Mouse (Mus musculus): ENCODE measurements around the gene Stat6.

DNA sequence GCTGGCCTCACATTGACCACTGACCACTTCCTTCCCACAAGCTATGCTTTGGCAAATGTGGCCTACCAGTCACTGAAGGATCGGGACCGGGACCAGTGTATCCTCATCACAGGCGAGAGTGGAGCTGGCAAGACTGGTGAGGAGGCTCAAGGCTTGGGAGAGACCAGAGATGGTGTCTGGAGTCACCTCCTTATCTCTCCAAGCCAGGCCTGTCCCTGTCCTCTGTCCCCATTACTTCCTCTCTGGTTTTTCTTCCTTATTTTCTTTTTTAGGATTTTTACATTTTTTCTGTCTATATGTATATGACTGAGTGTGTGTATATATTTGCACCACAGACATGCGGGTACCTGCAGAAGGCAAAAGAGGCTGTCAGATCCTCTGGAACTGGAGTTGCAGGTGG is 63.0 kb downstream of the Stat6 start:
- no peak for TF ChIP-seq POLR2A (IDR thresholded peaks at IDR 0.05; ENCODE audit: insufficient read depth, low read depth, low read length)
- TF ChIP-seq CTCF (IDR thresholded peaks at IDR 0.05; ENCODE audit: insufficient read depth, low read depth, low read length) = no peak
